Comparison of ENCODE assay signal across 25 mouse cellular contexts in genomic region chr1:19868478-19868877, GRCm38 (mm10).
DNase-seq lines count a peak whose midpoint lies in the region; ATAC-seq lines count a peak whose summit lies in the region.
"Had no signal": no experiment of that assay in that cellular context is flagged by ENCODE, and none has a peak within 500 bp of the region (broad histone marks: within the 10 kb centered on the region; RNA-seq: fewer than 3 reads in every experiment).

No protein-coding gene starts in this region.

- H3K9me3 ChIP-seq in forebrain, embryonic 11.5 days (ENCODE audit: control insufficient read depth, low read length): no peaks in the 10 kb centered on the region
- H3K9me3 ChIP-seq in forebrain, embryonic 10.5 days: no peaks in the 10 kb centered on the region
- no peaks in the 10 kb centered on the region for H3K9me3 ChIP-seq in forebrain, embryonic 14.5 days (replicated peaks; ENCODE audit: control insufficient read depth, low read length)
- no peaks in the 10 kb centered on the region for H3K9me3 ChIP-seq in forebrain, embryonic 16.5 days (ENCODE audit: control insufficient read depth, low read length)
- H3K9me3 ChIP-seq: embryonic facial prominence, embryonic 10.5 days; embryonic facial prominence, embryonic 12.5 days; G1E had no signal

- WGBS in forebrain, embryonic 11.5 days: 43% methylated on average over 12 of the region's 12 CpGs
- 59% methylated on average over 12 of the region's 12 CpGs for WGBS in forebrain, embryonic 10.5 days
- WGBS in forebrain, embryonic 14.5 days: 10% methylated on average over 12 of the region's 12 CpGs
- 17% methylated on average over 12 of the region's 12 CpGs for WGBS in forebrain, embryonic 16.5 days

- no peak for DNase-seq in forebrain, embryonic 11.5 days (ENCODE audit: low spot score)
- DNase-seq in forebrain, embryonic 10.5 days (ENCODE audit: extremely low spot score, low spot score): no peak
- DNase-seq in retina, embryonic 14.5 days (ENCODE audit: low spot score): peak; percentile 63
- no peak for DNase-seq in retina, postnatal 1 day
- DNase-seq in forebrain, embryonic 14.5 days (ENCODE audit: low spot score): peak; percentile 64
- DNase-seq in layer of hippocampus, postnatal 25 days (ENCODE audit: extremely low spot score in 1 of 2, low spot score in 1 of 2): no peak
- DNase-seq in thymus, postnatal 36 days: no peak
- DNase-seq: adrenal gland, adult 8-10 months; adrenal gland, postnatal 14 days; adrenal gland, postnatal 36 days; B cell, adult 2 months; cerebellum, adult 11 months; cerebellum, adult 18-20 months; cerebellum, adult 8-10 months; cerebellum, adult 9-11 months; cerebellum, postnatal 14 days; cerebellum, postnatal 36 days had no signal

- H3K27me3 ChIP-seq in forebrain, embryonic 11.5 days (ENCODE audit: control insufficient read depth, insufficient read depth, low read length): peaks cover 5% of the 10 kb centered on the region; the same call in 1 of the 2 replicates
- peaks cover 37% of the 10 kb centered on the region for H3K27me3 ChIP-seq in forebrain, embryonic 10.5 days (ENCODE audit: poor library complexity, severe bottlenecking)
- H3K27me3 ChIP-seq in forebrain, embryonic 14.5 days (replicated peaks; ENCODE audit: control insufficient read depth, insufficient read depth, low read length): peaks cover 15% of the 10 kb centered on the region
- H3K27me3 ChIP-seq in forebrain, embryonic 16.5 days (replicated peaks; ENCODE audit: control insufficient read depth, insufficient read depth, low read length): peaks cover 12% of the 10 kb centered on the region; the same call in 1 of the 2 replicates
- H3K27me3 ChIP-seq: CH12.LX; embryonic facial prominence, embryonic 12.5 days had no signal

- no peaks in the 10 kb centered on the region for H3K4me1 ChIP-seq in forebrain, embryonic 11.5 days (replicated peaks; ENCODE audit: control insufficient read depth, insufficient read depth, low read length)
- H3K4me1 ChIP-seq in forebrain, embryonic 10.5 days: no peaks in the 10 kb centered on the region
- no peaks in the 10 kb centered on the region for H3K4me1 ChIP-seq in forebrain, embryonic 14.5 days (ENCODE audit: control insufficient read depth, insufficient read depth, low read length)
- no peaks in the 10 kb centered on the region for H3K4me1 ChIP-seq in forebrain, embryonic 16.5 days (replicated peaks; ENCODE audit: control insufficient read depth, insufficient read depth, low read length)
- H3K4me1 ChIP-seq: embryonic facial prominence, embryonic 10.5 days; embryonic facial prominence, embryonic 12.5 days had no signal

- peak; percentile 46; the same call in 1 of the 2 replicates for ATAC-seq in forebrain, embryonic 11.5 days (replicated peaks; ENCODE audit: low FRiP score)
- peak; percentile 80 for ATAC-seq in forebrain, embryonic 14.5 days
- peak; percentile 81 for ATAC-seq in forebrain, embryonic 16.5 days
- ATAC-seq: activated CD4-positive, CD25-positive, alpha-beta regulatory T cell, adult 4 months; CD4-positive, CD25-positive, alpha-beta regulatory T cell, adult 4 months; Patski had no signal

- no peak overlapping the region for H3K4me2 ChIP-seq in forebrain, embryonic 11.5 days (ENCODE audit: low read depth, low read length, severe bottlenecking)
- no peak overlapping the region for H3K4me2 ChIP-seq in forebrain, embryonic 14.5 days (ENCODE audit: low read length)
- no peak overlapping the region for H3K4me2 ChIP-seq in forebrain, embryonic 16.5 days (ENCODE audit: low read length)
- H3K4me2 ChIP-seq: embryonic facial prominence, embryonic 12.5 days had no signal

- H3K36me3 ChIP-seq in forebrain, embryonic 11.5 days (ENCODE audit: control insufficient read depth, insufficient read depth, low read length): no peaks in the 10 kb centered on the region
- H3K36me3 ChIP-seq in forebrain, embryonic 10.5 days (replicated peaks): no peaks in the 10 kb centered on the region
- no peaks in the 10 kb centered on the region for H3K36me3 ChIP-seq in forebrain, embryonic 14.5 days (ENCODE audit: control insufficient read depth, insufficient read depth, low read length)
- H3K36me3 ChIP-seq in forebrain, embryonic 16.5 days (ENCODE audit: control insufficient read depth, insufficient read depth): no peaks in the 10 kb centered on the region
- H3K36me3 ChIP-seq: embryonic facial prominence, embryonic 10.5 days; embryonic facial prominence, embryonic 12.5 days; G1E had no signal

- H3K4me3 ChIP-seq in forebrain, embryonic 11.5 days (ENCODE audit: low read depth, low read length): no peak overlapping the region
- H3K4me3 ChIP-seq in forebrain, embryonic 10.5 days: no peak overlapping the region
- no peak overlapping the region for H3K4me3 ChIP-seq in forebrain, embryonic 14.5 days (ENCODE audit: low read depth, low read length)
- no peak overlapping the region for H3K4me3 ChIP-seq in forebrain, embryonic 16.5 days (replicated peaks; ENCODE audit: low read length)
- H3K4me3 ChIP-seq: embryonic facial prominence, embryonic 10.5 days; embryonic facial prominence, embryonic 12.5 days had no signal

- no peak overlapping the region for H3K27ac ChIP-seq in forebrain, embryonic 11.5 days (ENCODE audit: low read depth, low read length)
- no peak overlapping the region for H3K27ac ChIP-seq in forebrain, embryonic 10.5 days
- H3K27ac ChIP-seq in forebrain, embryonic 14.5 days (ENCODE audit: low read depth, low read length): no peak overlapping the region
- H3K27ac ChIP-seq in forebrain, embryonic 16.5 days (ENCODE audit: low read length): no peak overlapping the region
- H3K27ac ChIP-seq: embryonic facial prominence, embryonic 10.5 days; embryonic facial prominence, embryonic 12.5 days had no signal

- H3K9ac ChIP-seq in forebrain, embryonic 11.5 days (ENCODE audit: low read length): no peak overlapping the region
- no peak overlapping the region for H3K9ac ChIP-seq in forebrain, embryonic 14.5 days (ENCODE audit: low read length)
- no peak overlapping the region for H3K9ac ChIP-seq in forebrain, embryonic 16.5 days (replicated peaks; ENCODE audit: low read depth, low read length)
- H3K9ac ChIP-seq: embryonic facial prominence, embryonic 12.5 days had no signal

Comparison
In these comparisons a context has a peak if more than half of its experiments do, and no peak if none do; other contexts are left out.
1. DNase-seq: peak in retina, embryonic 14.5 days (single experiment) and forebrain, embryonic 14.5 days (single experiment); none in forebrain, embryonic 11.5 days (single experiment), forebrain, embryonic 10.5 days (single experiment), retina, postnatal 1 day (single experiment), layer of hippocampus, postnatal 25 days (0 of 2) and thymus, postnatal 36 days (0 of 2).
2. Peak in every context shown above with its lines, with median percentiles within 50 percentile points of each other: ATAC-seq.